Mouse (Mus musculus): ENCODE results near the gene Gm26620. TPM values are rescaled to one million over a fixed set of nuclear protein-coding genes. Genes with fewer than 3 reads are reported as not detected.

Gene Gm26620
- polyA plus RNA-seq, 1 experiment, result 0.57 TPM

DNA sequence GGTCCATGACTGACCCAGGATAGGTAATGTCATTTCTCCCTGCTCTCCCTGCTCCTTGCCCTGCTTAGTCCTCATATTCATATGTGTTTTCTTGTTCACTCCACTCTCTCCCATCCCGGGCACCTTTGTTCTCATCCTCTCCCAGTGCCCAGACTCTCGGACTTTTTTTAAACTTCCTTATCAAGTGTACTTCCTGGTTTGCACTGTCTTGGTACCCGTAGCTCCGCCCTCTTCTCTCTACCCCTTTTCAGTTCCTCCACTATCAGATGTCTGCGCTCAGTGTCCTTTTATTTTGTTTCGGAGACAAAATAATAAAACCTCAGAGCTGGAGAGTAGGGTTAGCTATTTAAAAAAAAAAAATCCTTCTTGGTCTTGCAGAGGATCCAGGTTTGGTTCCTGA, 39.6 kb downstream of the Gm26620 start:
- no peak for TF ChIP-seq GATA1 (IDR thresholded peaks at IDR 0.05; ENCODE audit: low read length)

DNA sequence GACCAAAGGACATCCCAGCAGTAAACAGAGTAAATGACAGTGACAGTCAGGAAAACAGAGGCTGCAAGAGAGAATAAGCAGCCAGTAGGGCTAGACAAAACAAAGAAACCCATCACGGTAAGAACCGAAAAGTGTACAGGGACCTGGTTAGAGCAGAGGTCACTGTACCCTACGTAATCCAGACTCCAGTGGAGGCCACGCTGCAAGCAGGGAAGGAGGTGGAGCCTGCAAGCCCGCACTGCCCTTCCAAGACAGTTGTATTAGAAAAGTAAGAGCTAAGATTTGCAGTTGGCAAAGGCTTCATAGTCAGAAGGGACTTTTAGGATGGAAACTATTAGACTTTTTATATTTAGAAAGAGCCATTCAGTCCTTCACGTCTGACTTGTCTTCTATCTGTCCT, 42.1 kb downstream of the Gm26620 start:
- TF ChIP-seq GATA1 (IDR thresholded peaks at IDR 0.05; ENCODE audit: low read length), result no peak

DNA sequence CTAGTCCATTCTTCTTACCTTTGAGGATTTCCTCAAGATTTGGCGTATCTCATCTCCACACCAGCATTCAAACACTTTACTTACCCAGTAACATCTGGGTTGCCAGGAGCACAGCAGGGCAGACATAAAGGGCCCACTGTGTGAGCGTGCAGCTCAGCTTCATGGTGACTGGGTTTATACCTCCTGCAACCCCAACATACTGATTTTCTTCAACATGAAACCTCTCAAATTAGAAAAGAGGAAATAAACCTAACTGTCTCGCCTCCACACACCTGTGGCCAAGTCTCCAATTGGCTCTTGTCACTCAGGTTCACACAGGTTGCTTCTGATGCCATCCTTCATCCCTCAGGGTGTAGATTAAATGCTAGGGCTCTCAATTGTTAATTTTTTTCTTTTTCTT, 42.5 kb downstream of the Gm26620 start, which contains the start of gene Fcrla:
Gene Fcrla (minus strand): TSS at position 206 of the 400 bp plus-strand sequence.
- no peak for TF ChIP-seq GATA1 (IDR thresholded peaks at IDR 0.05; ENCODE audit: low read length)

DNA sequence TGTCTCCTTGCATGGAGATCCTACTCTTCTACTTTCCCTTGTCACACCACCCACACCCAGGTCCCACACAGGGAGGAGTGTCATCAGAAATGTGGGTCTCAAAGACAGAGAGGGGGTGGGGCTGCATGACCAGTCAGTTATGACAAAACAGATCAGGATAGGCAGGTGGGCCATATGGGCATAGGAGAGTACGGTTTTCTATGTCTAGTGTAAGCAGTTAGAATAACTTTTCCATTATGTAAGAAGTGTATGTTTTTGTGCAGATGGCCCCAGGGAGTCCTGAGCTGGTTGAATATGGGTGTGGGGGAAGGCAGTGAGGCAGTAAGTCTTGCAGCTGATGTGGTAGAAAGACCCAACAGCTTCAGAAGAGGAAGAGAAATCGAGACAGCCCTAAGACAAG, 43.6 kb downstream of the Gm26620 start:
- TF ChIP-seq GATA1 (IDR thresholded peaks at IDR 0.05; ENCODE audit: low read length), result no peak

DNA sequence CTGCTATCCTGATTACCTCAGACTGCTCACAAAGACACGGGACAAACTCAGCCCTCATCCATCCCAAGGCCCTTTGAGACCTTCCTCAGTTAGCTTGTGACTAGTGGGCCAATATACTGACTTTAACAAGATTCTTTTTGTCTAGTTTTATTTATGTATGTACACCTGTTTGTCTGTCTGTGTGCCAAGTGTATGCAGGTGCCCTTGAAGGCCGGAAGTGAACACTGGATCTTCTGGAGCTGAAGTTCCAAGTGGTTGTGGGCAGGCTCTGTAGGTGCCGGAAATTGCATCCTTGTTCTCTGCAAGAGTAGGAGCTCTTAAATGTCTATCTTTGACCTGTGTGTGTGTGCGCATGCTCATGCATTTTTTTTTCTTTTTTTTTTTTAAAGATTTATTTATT, 44.4 kb downstream of the Gm26620 start:
- no peak for TF ChIP-seq GATA1 (IDR thresholded peaks at IDR 0.05; ENCODE audit: low read length)

DNA sequence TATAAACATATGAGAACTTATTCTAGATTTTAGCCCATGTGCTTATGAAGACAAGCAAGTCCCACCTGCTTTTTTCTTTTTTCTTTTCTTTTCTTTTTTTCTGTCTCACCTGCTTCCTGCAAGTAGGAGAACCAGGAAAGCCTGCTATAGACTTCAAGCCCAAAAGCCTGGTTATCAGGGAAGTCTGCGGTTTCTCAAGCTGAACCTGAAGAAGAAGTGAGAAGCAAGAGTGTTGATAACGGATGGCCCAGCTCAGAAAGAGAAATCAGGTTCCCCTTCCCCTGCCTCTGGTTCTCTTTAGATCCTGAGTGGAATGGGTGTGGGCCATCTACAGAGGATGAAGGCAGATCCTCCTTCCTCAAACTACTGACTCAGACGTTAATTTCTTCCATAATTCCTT, 47.2 kb downstream of the Gm26620 start:
- TF ChIP-seq GATA1 (IDR thresholded peaks at IDR 0.05; ENCODE audit: low read length), result no peak

DNA sequence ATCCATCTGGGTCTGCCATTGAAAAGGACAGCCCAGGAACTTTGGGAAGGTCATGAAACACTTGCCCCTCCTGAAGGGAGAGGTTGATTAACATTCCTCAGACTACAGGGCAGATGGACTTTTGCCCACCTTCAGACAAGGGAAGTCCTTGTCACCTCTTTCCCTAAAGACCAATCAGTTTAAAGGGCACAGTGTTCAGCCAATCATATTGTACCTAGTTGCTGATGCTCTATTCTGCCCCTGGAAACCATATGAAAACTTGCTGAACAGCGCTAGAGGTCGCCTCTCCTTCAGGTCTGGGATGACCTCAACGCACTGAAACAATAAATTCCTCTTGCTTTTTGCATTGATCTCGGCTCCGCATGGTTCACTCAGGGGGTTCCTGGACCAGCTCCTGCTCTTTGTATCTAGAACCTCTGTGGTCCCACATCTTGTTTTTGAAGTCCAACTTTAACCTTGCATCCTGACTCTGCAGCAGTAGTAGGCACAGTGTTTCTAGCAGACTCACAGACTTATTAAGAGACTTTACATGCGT, 48.6 kb downstream of the Gm26620 start:
- no peak for TF ChIP-seq GATA1 (IDR thresholded peaks at IDR 0.05; ENCODE audit: low read length)

DNA sequence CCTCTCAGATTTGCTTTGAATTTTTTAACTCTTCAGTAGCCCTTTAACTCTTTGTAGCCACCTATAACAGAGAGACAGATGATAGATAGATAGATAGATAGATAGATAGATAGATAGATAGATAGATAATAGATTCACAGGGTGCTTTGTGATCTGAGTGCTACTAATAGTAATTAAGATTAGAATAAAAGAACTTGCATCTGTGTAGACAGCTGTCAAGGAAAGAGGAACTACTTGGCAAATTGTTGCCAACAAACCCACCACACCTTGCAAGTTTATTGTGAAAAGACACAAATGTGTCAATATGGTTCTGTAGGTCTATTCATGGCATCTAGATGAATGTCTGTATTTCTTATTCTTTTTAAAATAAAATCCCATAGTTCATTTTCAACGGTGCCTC, 49.1 kb downstream of the Gm26620 start:
- no peak for TF ChIP-seq GATA1 (IDR thresholded peaks at IDR 0.05; ENCODE audit: low read length)

DNA sequence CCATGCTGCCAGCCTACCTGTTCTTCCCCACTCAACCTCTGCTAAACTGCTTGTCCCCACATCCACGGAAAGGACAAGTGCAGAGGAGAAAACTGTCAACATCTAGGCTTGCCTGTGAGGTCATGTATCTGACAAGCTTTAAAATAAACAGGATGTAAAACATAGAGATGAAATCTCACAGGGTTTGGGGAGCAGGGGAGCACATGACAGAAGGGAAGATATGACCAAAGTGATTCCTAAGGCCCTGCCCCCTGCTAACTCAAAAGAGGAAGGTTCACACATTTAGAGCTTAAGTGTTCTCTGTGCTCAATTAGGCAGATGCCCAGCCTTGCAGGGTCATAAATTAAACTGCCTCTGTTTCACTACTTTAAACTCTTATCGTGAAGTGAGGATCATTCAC, 49.5 kb downstream of the Gm26620 start:
- TF ChIP-seq GATA1 (IDR thresholded peaks at IDR 0.05; ENCODE audit: low read length), result no peak

Other genes with a start within 250 kb of the Gm26620 start
- not detected in 2 replicates for gene Olfml2b, start 240.5 kb upstream of the Gm26620 start, polyA plus RNA-seq (2012)
- gene Atf6, start 17.3 kb upstream of the Gm26620 start, polyA plus RNA-seq (2012), result 1.3 and 1.8 TPM in 2 replicates
- 15.6 and 19.0 TPM in 2 replicates for gene Dusp12, start 475 bp downstream of the Gm26620 start, polyA plus RNA-seq (2012)
- not detected in 2 replicates for gene Fcrlb, start 27.9 kb downstream of the Gm26620 start, polyA plus RNA-seq (2012)
- gene Fcrla, start 42.5 kb downstream of the Gm26620 start, polyA plus RNA-seq (2012), result 0.22 TPM in 1 of 2 replicates, not detected in the other
- gene Fcgr2b, start 91.5 kb downstream of the Gm26620 start, polyA plus RNA-seq (2012), result 0.08 TPM in 1 of 2 replicates, not detected in the other
- not detected in 2 replicates for gene Fcgr4, start 133.9 kb downstream of the Gm26620 start, polyA plus RNA-seq (2012)
- gene Fcgr3, start 179.9 kb downstream of the Gm26620 start, polyA plus RNA-seq (2012), result 0.04 and 0.13 TPM in 2 replicates
- 0.67 and 1.5 TPM in 2 replicates for gene Cfap126, start 228.9 kb downstream of the Gm26620 start, polyA plus RNA-seq (2012)

Data from G1E-ER4 (cell line).